Mouse (Mus musculus): ENCODE data around the gene Ctns. TPM values are rescaled to one million over a fixed set of nuclear protein-coding genes. Genes with fewer than 3 reads are reported as not detected.

The Ctns gene
- polyA plus RNA-seq, 1 experiment = 4.2 TPM

DNA sequence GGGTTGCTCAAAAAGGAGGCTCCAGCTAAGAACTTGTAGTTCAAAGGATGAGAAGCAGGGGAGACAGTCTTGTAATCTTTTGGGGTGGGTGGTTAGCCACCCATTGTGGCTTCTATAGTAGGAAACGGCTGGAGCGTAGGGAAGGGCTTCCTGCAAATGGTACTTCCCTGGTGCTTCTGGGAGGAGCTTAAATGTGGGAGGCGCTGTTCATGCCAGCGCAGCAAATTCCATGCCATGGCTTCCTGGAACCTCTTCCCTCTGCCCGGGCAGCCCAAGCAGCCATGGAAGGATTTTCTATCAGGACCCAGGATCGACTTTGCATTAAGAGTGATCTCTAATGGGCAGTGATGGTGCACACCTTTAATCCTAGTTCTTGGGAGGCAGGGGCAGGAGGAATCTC, 30.3 kb downstream of the Ctns start:
- no peaks in the 10 kb centered on the region for H3K27me3 ChIP-seq (ENCODE audit: control insufficient read depth, insufficient read depth, insufficient read length)
- peaks cover 26% of the 10 kb centered on the region for H3K79me2 ChIP-seq (ENCODE audit: control insufficient read depth, insufficient read depth)
- TF ChIP-seq MYOD1 (IDR thresholded peaks at IDR 0.05; ENCODE audit: control insufficient read depth, insufficient read length, low read depth) = no peak
- TF ChIP-seq USF1 (IDR thresholded peaks at IDR 0.05; ENCODE audit: low read depth) = no peak
- no peak for TF ChIP-seq MAX (IDR thresholded peaks at IDR 0.05)
- TF ChIP-seq MYOG (IDR thresholded peaks at IDR 0.05; ENCODE audit: control insufficient read depth, extremely low read depth, insufficient read length) = no peak
- TF ChIP-seq CEBPB (IDR thresholded peaks at IDR 0.05; ENCODE audit: low read depth) = no peak
- TF ChIP-seq FOSL1 (IDR thresholded peaks at IDR 0.05; ENCODE audit: insufficient read depth, low read length, poor library complexity, severe bottlenecking) = no peak
- no peak for TF ChIP-seq CTCF (IDR thresholded peaks at IDR 0.05; ENCODE audit: control insufficient read depth, insufficient read depth, insufficient read length)
- no peak overlapping the region for H3ac ChIP-seq (ENCODE audit: control insufficient read depth, insufficient read length, low read depth)
- H3K79me3 ChIP-seq (ENCODE audit: low read depth) = peaks cover 20% of the 10 kb centered on the region
- peaks cover 15% of the 10 kb centered on the region for H3K36me3 ChIP-seq (ENCODE audit: control insufficient read depth, insufficient read depth)
- H3K4me3 ChIP-seq (ENCODE audit: insufficient read depth, poor library complexity, severe bottlenecking) = no peak overlapping the region

DNA sequence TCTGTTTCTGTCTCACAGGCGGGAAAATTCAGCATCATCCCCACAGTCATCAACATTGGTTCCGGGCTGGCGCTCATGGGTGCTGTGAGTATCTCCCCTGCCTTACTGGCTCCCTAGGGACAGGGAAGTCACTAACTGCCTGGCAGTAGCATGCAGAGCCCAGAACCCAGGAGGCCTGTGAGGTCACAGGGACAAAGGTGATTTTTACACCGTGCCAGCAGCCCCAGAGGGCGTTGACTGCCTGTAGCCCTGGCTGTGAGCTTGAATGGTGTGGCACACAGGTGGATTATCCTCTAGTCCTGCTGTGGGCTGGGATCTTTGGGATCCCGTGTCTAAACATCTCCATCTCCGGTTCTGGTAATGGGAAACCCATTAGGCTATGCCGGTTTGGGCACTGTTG, 30.8 kb downstream of the Ctns start:
- H3K79me3 ChIP-seq (ENCODE audit: low read depth) = peaks cover 14% of the 10 kb centered on the region
- H3K4me3 ChIP-seq (ENCODE audit: insufficient read depth, poor library complexity, severe bottlenecking) = no peak overlapping the region
- peaks cover 21% of the 10 kb centered on the region for H3K79me2 ChIP-seq (ENCODE audit: control insufficient read depth, insufficient read depth)
- no peaks in the 10 kb centered on the region for H3K27me3 ChIP-seq (ENCODE audit: control insufficient read depth, insufficient read depth, insufficient read length)
- TF ChIP-seq MYOG (IDR thresholded peaks at IDR 0.05; ENCODE audit: control insufficient read depth, extremely low read depth, insufficient read length) = no peak
- peaks cover 11% of the 10 kb centered on the region for H3K36me3 ChIP-seq (ENCODE audit: control insufficient read depth, insufficient read depth)
- no peak overlapping the region for H3ac ChIP-seq (ENCODE audit: control insufficient read depth, insufficient read length, low read depth)

GRCm38 (mm10) chr11:73162284-73162683, 36.6 kb downstream of the Ctns start:
- Histone ChIP-seq H3K27me3 (ENCODE audit: control insufficient read depth, insufficient read depth, insufficient read length) (no peaks in the 10 kb centered on the region), H3K79me2 (ENCODE audit: control insufficient read depth, insufficient read depth) (no peaks in the 10 kb centered on the region), H3K79me3 (ENCODE audit: low read depth) (no peaks in the 10 kb centered on the region), H3ac (ENCODE audit: control insufficient read depth, insufficient read length, low read depth) (no peak overlapping the region), H3K36me3 (ENCODE audit: control insufficient read depth, insufficient read depth) (no peaks in the 10 kb centered on the region), H3K4me3 (ENCODE audit: insufficient read depth, poor library complexity, severe bottlenecking) (no peak overlapping the region)
- TF ChIP-seq CTCF (IDR thresholded peaks at IDR 0.05; ENCODE audit: control insufficient read depth, insufficient read depth, insufficient read length) (no peak), USF1 (IDR thresholded peaks at IDR 0.05; ENCODE audit: low read depth) (no peak), CEBPB (IDR thresholded peaks at IDR 0.05; ENCODE audit: low read depth) (no peak), FOSL1 (IDR thresholded peaks at IDR 0.05; ENCODE audit: insufficient read depth, low read length, poor library complexity, severe bottlenecking) (no peak), MYOD1 (IDR thresholded peaks at IDR 0.05; ENCODE audit: control insufficient read depth, insufficient read length, low read depth) (no peak), MAX (IDR thresholded peaks at IDR 0.05) (no peak), MYOG (IDR thresholded peaks at IDR 0.05; ENCODE audit: control insufficient read depth, extremely low read depth, insufficient read length) (no peak)

- Histone ChIP-seq H3K4me3 (ENCODE audit: insufficient read depth, poor library complexity, severe bottlenecking) (no peak overlapping the region), H3K79me3 (ENCODE audit: low read depth) (no peaks in the 10 kb centered on the region), H3K79me2 (ENCODE audit: control insufficient read depth, insufficient read depth) (no peaks in the 10 kb centered on the region), H3ac (ENCODE audit: control insufficient read depth, insufficient read length, low read depth) (no peak overlapping the region), H3K36me3 (ENCODE audit: control insufficient read depth, insufficient read depth) (no peaks in the 10 kb centered on the region), H3K27me3 (ENCODE audit: control insufficient read depth, insufficient read depth, insufficient read length) (no peaks in the 10 kb centered on the region)
- TF ChIP-seq CEBPB (IDR thresholded peaks at IDR 0.05; ENCODE audit: low read depth) = no peak
- no peak for TF ChIP-seq FOSL1 (IDR thresholded peaks at IDR 0.05; ENCODE audit: insufficient read depth, low read length, poor library complexity, severe bottlenecking)
- no peak for TF ChIP-seq USF1 (IDR thresholded peaks at IDR 0.05; ENCODE audit: low read depth)
- no peak for TF ChIP-seq MYOD1 (IDR thresholded peaks at IDR 0.05; ENCODE audit: control insufficient read depth, insufficient read length, low read depth)
- TF ChIP-seq CTCF (IDR thresholded peaks at IDR 0.05; ENCODE audit: control insufficient read depth, insufficient read depth, insufficient read length) = no peak
- TF ChIP-seq MYOG (IDR thresholded peaks at IDR 0.05; ENCODE audit: control insufficient read depth, extremely low read depth, insufficient read length) = no peak
- TF ChIP-seq MAX (IDR thresholded peaks at IDR 0.05) = no peak
Measured at GRCm38 (mm10) chr11:73161616-73162015, 37.2 kb downstream of the Ctns start.

DNA sequence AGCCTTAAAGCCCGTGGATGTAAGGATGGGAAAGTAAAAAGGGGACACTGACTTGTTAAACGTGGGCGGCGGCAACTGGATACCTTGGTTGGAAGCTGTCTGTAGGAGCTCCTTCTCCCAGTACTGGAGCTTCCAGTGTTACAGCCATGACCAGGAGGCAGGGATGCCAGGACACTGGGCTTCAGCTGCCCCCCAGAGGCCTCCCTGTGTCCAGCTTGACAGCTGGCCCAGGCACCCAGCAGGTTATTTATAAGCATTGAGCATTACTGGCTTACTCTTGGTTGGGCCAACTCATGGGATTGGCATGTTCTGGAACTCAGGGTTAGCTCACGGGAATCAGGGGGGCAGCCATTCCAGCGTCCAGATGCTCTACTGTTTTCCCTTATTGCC, 38.0 kb downstream of the Ctns start:
- Histone ChIP-seq H3K79me2 (ENCODE audit: control insufficient read depth, insufficient read depth) (no peaks in the 10 kb centered on the region), H3K27me3 (ENCODE audit: control insufficient read depth, insufficient read depth, insufficient read length) (no peaks in the 10 kb centered on the region), H3ac (ENCODE audit: control insufficient read depth, insufficient read length, low read depth) (peak overlapping the region; percentile 95), H3K4me3 (ENCODE audit: insufficient read depth, poor library complexity, severe bottlenecking) (no peak overlapping the region), H3K36me3 (ENCODE audit: control insufficient read depth, insufficient read depth) (no peaks in the 10 kb centered on the region), H3K79me3 (ENCODE audit: low read depth) (no peaks in the 10 kb centered on the region)
- TF ChIP-seq USF1 (IDR thresholded peaks at IDR 0.05; ENCODE audit: low read depth) (no peak), FOSL1 (IDR thresholded peaks at IDR 0.05; ENCODE audit: insufficient read depth, low read length, poor library complexity, severe bottlenecking) (peak; percentile 30), MYOD1 (IDR thresholded peaks at IDR 0.05; ENCODE audit: control insufficient read depth, insufficient read length, low read depth) (peak; percentile 59), CTCF (IDR thresholded peaks at IDR 0.05; ENCODE audit: control insufficient read depth, insufficient read depth, insufficient read length) (peak; percentile 56), CEBPB (IDR thresholded peaks at IDR 0.05; ENCODE audit: low read depth) (no peak), MAX (IDR thresholded peaks at IDR 0.05) (peak; percentile 22), MYOG (IDR thresholded peaks at IDR 0.05; ENCODE audit: control insufficient read depth, extremely low read depth, insufficient read length) (no peak)
